Mouse (Mus musculus) stomach, embryonic 15.5 days (tissue): ENCODE measurements around the gene Fundc2. TPM values are rescaled to one million over a fixed set of nuclear protein-coding genes. Genes with fewer than 3 reads are reported as not detected.

ENCODE experiments used
- polyA plus RNA-seq: library from polyadenylated mRNA; unstranded; fragments of >200 nt; fragmentation: Nextera tagmentation; extraction: Ambion mirVana; gene quantifications from 2 replicates; pipeline ENCODE4 v1.2.1, GENCODE M21; 2015

Fundc2 gene
- polyA plus RNA-seq, 1 experiment from 2014 or later: 46.8 TPM

Other genes starting within 250 kb of the Fundc2 start
- not detected in 2 replicates for gene Smim9, start 218.6 kb upstream of the Fundc2 start, polyA plus RNA-seq
- 1.5 TPM in 2 replicates for gene F8, start 216 bp downstream of the Fundc2 start, polyA plus RNA-seq
- gene Cmc4, start 34.2 kb downstream of the Fundc2 start, polyA plus RNA-seq: 20.6 and 23.9 TPM in 2 replicates
- 9.0 and 10.6 TPM in 2 replicates for gene Mtcp1, start 34.2 kb downstream of the Fundc2 start, polyA plus RNA-seq
- gene Brcc3, start 34.2 kb downstream of the Fundc2 start, polyA plus RNA-seq: 69.8 and 74.4 TPM in 2 replicates
- gene Vbp1, start 131.9 kb downstream of the Fundc2 start, polyA plus RNA-seq: 157 and 160 TPM in 2 replicates
- gene Rab39b, start 195.8 kb downstream of the Fundc2 start, polyA plus RNA-seq: 2.2 TPM in 2 replicates